Mouse (Mus musculus) stomach, embryonic 16.5 days (tissue): Measurements from ENCODE around the gene Sry. TPM values are rescaled to one million over a fixed set of nuclear protein-coding genes. Genes with fewer than 3 reads are reported as not detected.

Source experiments
- ATAC-seq: fragments of 200-750 bp; cut with Nextera tagmentation; 2 replicates; pipeline ENCODE4 v1.8.0; 2017; ENCODE audit warnings: moderate number of reproducible peaks, moderate TSS enrichment; ENCODE audit not compliant: insufficient read depth, low FRiP score
- H3K27ac ChIP-seq: fragments of 300-500 bp; sonication (generic); 2 replicates; pipeline ENCODE4 v1.5.1; 2014; ENCODE audit warnings: low read length
- H3K27me3 ChIP-seq: fragments of 300-500 bp; sonication (generic); 2 replicates; pipeline ENCODE4 v1.6.1; 2014; ENCODE audit warnings: low read length, control low read depth, mixed read lengths; ENCODE audit not compliant: control insufficient read depth, insufficient read depth
- H3K36me3 ChIP-seq: fragments of 300-500 bp; sonication (generic); 2 replicates; pipeline ENCODE4 v1.6.1; 2014; ENCODE audit warnings: low read length; ENCODE audit not compliant: control insufficient read depth, insufficient read depth
- H3K4me1 ChIP-seq: fragments of 300-500 bp; sonication (generic); 2 replicates; pipeline ENCODE4 v1.6.1; 2014; ENCODE audit warnings: low read length, control low read depth, mixed read lengths; ENCODE audit not compliant: control insufficient read depth, insufficient read depth
- H3K4me2 ChIP-seq: fragments of 300-500 bp; sonication (generic); 2 replicates; pipeline ENCODE4 v1.6.1; 2014; ENCODE audit warnings: low read depth, low read length, mixed read lengths
- H3K4me3 ChIP-seq: fragments of 300-500 bp; sonication (generic); replicated peaks from 2 replicates; pipeline ENCODE4 v1.5.1; 2014; ENCODE audit warnings: mild to moderate bottlenecking, low read length
- H3K9ac ChIP-seq: fragments of 300-500 bp; sonication (generic); 2 replicates; pipeline ENCODE4 v1.6.1; 2014; ENCODE audit warnings: low read length
- H3K9me3 ChIP-seq: fragments of 300-500 bp; sonication (generic); replicated peaks from 2 replicates; pipeline ENCODE4 v1.6.1; 2016; ENCODE audit warnings: low read length, control low read depth; ENCODE audit not compliant: control insufficient read depth
- WGBS: fragments of 180-500 bp; shearing (Covaris S2); extraction: QIAGEN DNeasy Blood & Tissue Kit; methylation state at CpG from one replicate; pipeline ENCODE4 v1.1.7; 2014; 5-methylcytosine and 5-hydroxymethylcytosine counted together
- polyA plus RNA-seq: library from polyadenylated mRNA; unstranded; fragments of >200 nt; fragmentation: Nextera tagmentation; extraction: Ambion mirVana; gene quantifications from 2 replicates; pipeline ENCODE4 v1.2.1, GENCODE M21; 2015

The Sry gene
- not detected in 2 replicates for polyA plus RNA-seq

- 54% methylated on average over 2 of the region's 2 CpGs for WGBS
These were observed at the start of gene Sry for GRCm38 (mm10) chrY:2663558-2663957. Gene Sry (minus strand): TSS chrY:2663658.

More at GRCm38 (mm10) chrY:2663558-2663957, at the start of gene Sry:
- Histone ChIP-seq H3K4me2 (no peak within 1 kb of the TSS), H3K4me3 (no peak within 1 kb of the TSS), H3K9me3 (no peaks in the 10 kb centered on the region), H3K36me3 (no peaks in the 10 kb centered on the region), H3K4me1 (no peaks in the 10 kb centered on the region), H3K27ac (no peak within 1 kb of the TSS), H3K9ac (no peak within 1 kb of the TSS), H3K27me3 (no peaks in the 10 kb centered on the region)
- ATAC-seq, result no peak

Other genes with a start within 250 kb of the Sry start
- not detected in 2 replicates for gene H2al2c, start 64.6 kb downstream of the Sry start, polyA plus RNA-seq
- gene H2al2b, start 57.0 kb upstream of the Sry start, polyA plus RNA-seq, result not detected in 2 replicates
- gene Gm4064, start 132.5 kb upstream of the Sry start, polyA plus RNA-seq, result not detected in 2 replicates
- not detected in 2 replicates for gene Rbmy, start 167.0 kb upstream of the Sry start, polyA plus RNA-seq
- gene Gm10256, start 167.0 kb upstream of the Sry start, polyA plus RNA-seq, result not detected in 2 replicates
- not detected in 2 replicates for gene Gm10352, start 237.3 kb upstream of the Sry start, polyA plus RNA-seq